Mouse (Mus musculus): Measurements from ENCODE around the gene Clip4. TPM values are rescaled to one million over a fixed set of nuclear protein-coding genes. Genes with fewer than 3 reads are reported as not detected.
A peak's percentile ranks its signal among the peaks of the same experiment; 100 is the strongest.
"Not testable (repeated sequence)": the region's sequence is repeated elsewhere in the genome, so short reads cannot be mapped to it uniquely, and the experiment has no call there.

Clip4 gene
- polyA plus RNA-seq (2015; fragmentation: Nextera tagmentation; extraction: Ambion mirVana) = 11.1 and 13.2 TPM in 2 replicates

DNA sequence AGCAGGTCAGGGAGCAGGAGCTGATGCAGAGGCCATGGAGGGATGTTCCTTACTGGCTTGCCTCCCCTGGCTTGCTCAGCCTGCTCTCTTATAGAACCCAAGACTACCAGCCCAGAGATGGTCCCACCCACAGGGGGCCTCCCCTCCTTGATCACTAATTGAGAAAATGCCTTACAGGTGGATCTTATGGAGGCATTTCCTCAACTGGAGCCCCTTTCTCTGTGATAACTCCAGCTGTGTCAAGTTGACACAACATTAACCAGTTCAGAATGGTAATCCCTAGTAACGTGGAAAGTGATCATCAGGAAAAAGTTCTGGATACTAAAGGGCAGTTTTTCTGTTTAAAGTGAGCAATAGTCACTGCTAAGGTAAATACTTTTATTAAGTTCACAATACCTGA lies at the start of gene Clip4:
Clip4 (plus strand) TSS at position 301 of the 400 bp plus-strand sequence.
- H3K4me2 ChIP-seq; H3K27me3 ChIP-seq; H3K36me3 ChIP-seq; H3K9ac ChIP-seq; ATAC-seq (ENCODE audit: low FRiP score); H3K4me3 ChIP-seq; H3K9me3 ChIP-seq; H3K27ac ChIP-seq: not testable (repeated sequence)
- peaks cover 10% of the 10 kb centered on the region; the same call in 1 of the 2 replicates for H3K4me1 ChIP-seq (replicated peaks)
- WGBS = 82% methylated on average over 1 of the region's 1 CpGs

DNA sequence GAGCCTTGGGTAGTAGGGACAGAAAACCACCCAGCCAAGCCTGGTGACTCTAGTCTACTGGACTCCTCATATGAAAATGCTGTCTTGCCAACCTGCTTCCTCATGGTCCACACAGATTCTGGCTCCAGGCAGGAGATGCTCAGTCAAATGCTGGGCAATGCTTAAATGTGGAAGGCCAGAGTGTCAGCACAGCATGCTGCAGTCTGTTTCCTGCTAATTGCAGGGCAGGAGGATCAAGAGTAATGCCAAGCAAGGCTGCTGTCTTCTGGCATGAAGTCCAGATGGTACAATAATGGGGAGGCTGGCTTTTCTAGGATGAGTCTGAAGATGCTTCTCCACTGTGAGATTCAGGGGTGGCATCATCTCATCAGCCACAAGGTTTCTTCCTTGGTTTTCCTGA lies 47.8 kb upstream of the Clip4 start:
- no peaks in the 10 kb centered on the region for H3K4me1 ChIP-seq (replicated peaks)
- no peak overlapping the region for H3K4me3 ChIP-seq
- H3K9ac ChIP-seq = no peak overlapping the region
- no peak overlapping the region for H3K27ac ChIP-seq
- H3K4me2 ChIP-seq = no peak overlapping the region
- no peaks in the 10 kb centered on the region for H3K36me3 ChIP-seq
- H3K9me3 ChIP-seq = no peaks in the 10 kb centered on the region
- no peak for ATAC-seq (ENCODE audit: low FRiP score)
- no peaks in the 10 kb centered on the region for H3K27me3 ChIP-seq

DNA sequence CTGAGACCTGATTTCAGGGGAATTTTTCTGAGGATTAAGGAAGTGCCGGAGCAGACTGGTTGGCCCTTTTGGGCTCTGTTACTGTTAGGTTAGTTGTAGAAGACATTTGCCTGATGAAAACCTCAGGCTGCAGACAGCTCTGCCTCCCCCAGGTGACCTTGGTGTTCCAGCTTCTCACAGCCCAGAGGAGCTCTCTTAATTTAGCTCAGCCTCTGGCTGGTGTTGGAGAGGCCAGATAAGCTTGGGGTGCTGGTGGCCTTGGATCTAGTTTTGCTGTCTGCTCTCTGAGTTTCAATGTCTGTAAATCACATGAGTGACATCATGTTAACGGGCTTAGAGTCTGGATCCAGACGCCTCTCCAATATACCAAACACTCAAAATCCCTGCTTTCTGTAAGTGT lies 47.3 kb upstream of the Clip4 start:
- H3K36me3 ChIP-seq = no peaks in the 10 kb centered on the region
- no peak overlapping the region for H3K4me3 ChIP-seq
- no peaks in the 10 kb centered on the region for H3K9me3 ChIP-seq
- ATAC-seq (ENCODE audit: low FRiP score) = no peak
- no peak overlapping the region for H3K9ac ChIP-seq
- H3K27ac ChIP-seq = no peak overlapping the region
- no peaks in the 10 kb centered on the region for H3K4me1 ChIP-seq (replicated peaks)
- H3K4me2 ChIP-seq = no peak overlapping the region
- H3K27me3 ChIP-seq = no peaks in the 10 kb centered on the region
- WGBS = 91% methylated on average over 3 of the region's 3 CpGs

DNA sequence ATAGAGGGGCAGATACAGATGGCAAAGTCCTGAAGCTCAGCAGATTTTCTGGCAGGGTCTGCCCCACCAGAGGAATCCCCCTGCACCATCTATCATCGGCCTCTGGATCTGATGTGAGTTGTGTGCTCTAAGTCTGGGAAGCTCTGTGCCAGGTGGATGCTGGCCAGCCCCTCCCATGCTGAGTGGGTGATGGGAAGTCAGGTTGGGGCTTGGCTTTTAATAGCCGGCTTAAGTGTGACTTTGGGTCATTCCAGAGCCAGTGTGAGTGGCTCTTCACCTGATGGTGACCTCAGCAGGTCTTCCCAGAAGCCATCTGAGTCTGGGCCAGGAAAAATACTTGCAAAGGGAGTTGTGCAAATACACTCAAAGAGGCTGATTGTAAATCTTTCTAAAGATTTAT lies 37.6 kb upstream of the Clip4 start:
- no peaks in the 10 kb centered on the region for H3K36me3 ChIP-seq
- H3K27me3 ChIP-seq = no peaks in the 10 kb centered on the region
- no peak overlapping the region for H3K4me2 ChIP-seq
- no peak overlapping the region for H3K9ac ChIP-seq
- peaks cover under 1% of the 10 kb centered on the region; the same call in 1 of the 2 replicates for H3K4me1 ChIP-seq (replicated peaks)
- H3K4me3 ChIP-seq = no peak overlapping the region
- 73% methylated on average over 2 of the region's 2 CpGs for WGBS
- no peak overlapping the region for H3K27ac ChIP-seq
- H3K9me3 ChIP-seq = no peaks in the 10 kb centered on the region
- no peak for ATAC-seq (ENCODE audit: low FRiP score)

DNA sequence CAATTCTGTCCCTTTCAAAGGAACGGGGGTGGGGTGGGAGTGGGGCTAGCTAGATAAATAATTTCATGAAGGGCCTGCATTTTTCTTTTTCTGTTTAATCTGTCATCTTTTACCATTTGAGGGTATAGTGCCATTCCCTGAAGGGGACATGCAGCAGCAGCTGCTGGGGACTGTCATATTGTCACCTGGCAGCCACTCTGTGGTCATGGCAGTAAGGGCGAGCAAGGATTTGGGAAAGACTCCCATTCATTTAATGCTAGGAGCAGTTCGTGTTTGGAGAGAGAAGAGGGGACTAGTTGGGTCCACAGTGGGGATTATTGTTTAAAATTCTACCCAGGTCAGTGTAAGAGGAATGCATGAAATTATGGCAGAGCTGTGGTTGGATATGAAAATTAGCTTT lies 31.8 kb upstream of the Clip4 start:
- Histone ChIP-seq H3K36me3 (no peaks in the 10 kb centered on the region), H3K27ac (no peak overlapping the region), H3K4me3 (no peak overlapping the region), H3K9ac (no peak overlapping the region), H3K4me1 (replicated peaks) (peaks cover 9% of the 10 kb centered on the region), H3K4me2 (no peak overlapping the region), H3K27me3 (no peaks in the 10 kb centered on the region), H3K9me3 (no peaks in the 10 kb centered on the region)
- ATAC-seq (ENCODE audit: low FRiP score) = no peak
- WGBS = 76% methylated on average over 3 of the region's 3 CpGs

DNA sequence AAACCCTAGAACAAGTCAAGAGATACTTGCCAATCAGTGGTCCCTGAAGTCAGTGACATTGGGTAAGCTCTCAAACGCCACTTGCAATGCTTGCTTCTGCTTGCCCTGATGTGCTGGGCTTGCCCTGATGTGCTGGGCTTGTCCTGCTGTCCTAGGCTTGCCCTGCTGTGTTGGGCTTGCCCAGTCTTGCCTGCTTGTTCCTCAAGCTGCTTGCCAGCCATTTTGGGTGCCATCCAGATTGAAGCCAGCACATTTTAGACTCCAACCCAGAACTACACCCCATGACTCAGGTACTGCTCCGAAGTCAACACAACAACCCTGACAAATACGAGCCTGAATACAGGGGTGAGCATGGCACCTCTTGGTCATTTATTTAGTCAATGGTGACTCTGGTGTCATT lies 26.1 kb upstream of the Clip4 start:
- ATAC-seq (ENCODE audit: low FRiP score) = no peak
- WGBS = 81% methylated on average over 3 of the region's 3 CpGs
- Histone ChIP-seq H3K27me3 (no peaks in the 10 kb centered on the region), H3K9me3 (no peaks in the 10 kb centered on the region), H3K27ac (no peak overlapping the region), H3K4me1 (replicated peaks) (peaks cover 6% of the 10 kb centered on the region; the same call in 1 of the 2 replicates), H3K36me3 (no peaks in the 10 kb centered on the region), H3K9ac (no peak overlapping the region), H3K4me2 (no peak overlapping the region), H3K4me3 (no peak overlapping the region)

DNA sequence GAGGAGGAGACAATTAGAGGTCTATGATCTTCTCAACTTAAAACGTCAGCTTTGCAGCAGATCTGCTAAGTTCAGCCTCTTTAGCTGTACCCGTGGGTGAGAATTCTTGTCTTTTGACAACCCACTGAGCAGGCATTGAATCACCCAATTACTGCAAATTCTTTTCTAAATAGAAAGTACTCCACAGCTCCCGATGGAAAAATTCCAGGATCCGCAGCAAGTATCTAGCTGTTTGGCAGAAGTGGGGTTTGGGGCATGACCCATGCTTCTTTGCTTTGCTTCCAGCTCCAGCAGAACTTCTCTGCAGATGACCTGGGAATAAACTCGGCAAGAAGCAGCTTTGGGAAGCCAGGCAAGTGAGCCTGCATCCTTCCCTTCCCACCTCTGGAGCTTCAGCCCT lies 25.3 kb upstream of the Clip4 start:
- WGBS = 30% methylated on average over 5 of the region's 5 CpGs
- Histone ChIP-seq H3K36me3 (no peaks in the 10 kb centered on the region), H3K9me3 (no peaks in the 10 kb centered on the region), H3K4me2 (no peak overlapping the region), H3K4me3 (no peak overlapping the region), H3K27me3 (no peaks in the 10 kb centered on the region), H3K27ac (no peak overlapping the region), H3K4me1 (replicated peaks) (peaks cover 6% of the 10 kb centered on the region), H3K9ac (no peak overlapping the region)
- no peak for ATAC-seq (ENCODE audit: low FRiP score)

DNA sequence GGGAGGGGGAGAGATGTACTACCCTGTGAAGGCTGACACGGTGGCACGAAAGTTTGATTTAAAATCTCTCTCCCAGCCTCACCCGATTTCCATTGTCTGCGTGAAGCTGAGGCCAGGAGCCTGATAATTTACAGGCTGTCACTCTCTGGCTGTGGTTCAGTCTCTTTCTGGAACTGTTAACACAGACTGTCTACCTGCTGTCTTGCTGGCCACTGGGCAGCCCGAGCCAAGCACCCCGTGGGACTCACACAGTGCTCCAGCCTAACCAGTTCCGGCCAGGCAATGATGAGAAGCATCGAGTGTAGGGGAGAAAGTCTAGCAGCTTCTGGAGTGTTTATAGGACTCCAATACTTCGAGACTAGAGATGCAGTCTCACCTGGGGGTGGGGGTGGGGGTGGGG lies 22.2 kb upstream of the Clip4 start:
- H3K36me3 ChIP-seq = no peaks in the 10 kb centered on the region
- peak; percentile 38; the same call in 1 of the 2 replicates for ATAC-seq (ENCODE audit: low FRiP score)
- peaks cover 6% of the 10 kb centered on the region for H3K4me1 ChIP-seq (replicated peaks)
- no peak overlapping the region for H3K27ac ChIP-seq
- no peak overlapping the region; the same call in 1 of the 2 replicates for H3K9ac ChIP-seq
- H3K4me3 ChIP-seq = no peak overlapping the region
- no peak overlapping the region for H3K4me2 ChIP-seq
- H3K27me3 ChIP-seq = no peaks in the 10 kb centered on the region
- no peaks in the 10 kb centered on the region for H3K9me3 ChIP-seq
- WGBS = 74% methylated on average over 9 of the region's 9 CpGs

DNA sequence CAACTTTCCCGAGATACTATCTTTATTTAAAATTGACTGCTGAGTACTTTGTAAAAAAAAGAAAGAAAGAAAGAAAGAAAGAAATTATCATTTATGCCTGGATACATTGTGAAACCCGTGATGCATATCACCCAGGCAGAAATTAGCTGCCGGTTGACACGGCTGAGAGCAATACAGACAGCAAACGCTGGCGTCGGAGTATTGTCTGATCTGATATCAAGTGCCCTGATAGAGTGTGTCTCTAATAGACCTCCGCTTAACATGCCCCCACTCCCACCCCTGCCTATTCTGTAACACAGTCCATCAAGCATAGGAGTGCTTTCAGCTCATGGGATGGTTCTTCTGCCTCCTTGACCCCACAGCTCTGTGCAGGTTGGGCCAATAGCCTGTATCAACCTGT lies 20.7 kb upstream of the Clip4 start:
- H3K9ac ChIP-seq = no peak overlapping the region
- WGBS = 53% methylated on average over 8 of the region's 8 CpGs
- H3K4me1 ChIP-seq (replicated peaks) = peaks cover 6% of the 10 kb centered on the region
- H3K4me3 ChIP-seq = no peak overlapping the region
- no peaks in the 10 kb centered on the region for H3K27me3 ChIP-seq
- H3K4me2 ChIP-seq = no peak overlapping the region
- ATAC-seq (ENCODE audit: low FRiP score) = no peak
- no peaks in the 10 kb centered on the region for H3K9me3 ChIP-seq
- H3K27ac ChIP-seq = no peak overlapping the region
- no peaks in the 10 kb centered on the region for H3K36me3 ChIP-seq

DNA sequence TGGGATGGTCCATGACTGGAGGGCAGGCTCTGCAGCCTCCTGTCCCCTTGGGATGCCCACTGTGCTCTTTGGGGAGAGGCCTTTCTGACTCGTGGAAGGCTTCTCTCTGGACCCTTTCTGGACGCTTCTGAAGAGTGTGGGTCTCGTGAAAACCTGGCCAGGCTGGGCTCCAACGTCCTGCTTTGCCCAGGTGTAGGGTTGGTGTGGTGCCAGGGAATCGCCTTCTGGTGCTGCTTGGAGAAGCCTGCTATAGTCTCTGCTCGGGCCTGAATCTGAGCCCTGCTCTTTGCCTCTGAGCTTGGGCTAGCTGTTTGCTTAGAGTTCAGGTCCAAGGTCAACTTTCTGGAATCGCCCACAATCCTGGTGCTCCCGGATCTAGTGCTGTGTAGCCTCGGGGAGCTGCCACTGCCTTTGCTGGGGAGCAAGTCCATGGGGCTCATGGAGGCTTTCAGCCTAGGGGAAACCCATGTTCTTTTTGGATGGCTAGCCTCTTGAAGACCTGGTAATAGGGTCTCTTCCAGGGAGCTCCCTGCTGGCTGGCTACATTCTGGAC lies 18.6 kb upstream of the Clip4 start:
- Histone ChIP-seq H3K36me3 (no peaks in the 10 kb centered on the region), H3K4me3 (no peak overlapping the region), H3K4me1 (replicated peaks) (peaks cover 6% of the 10 kb centered on the region), H3K9ac (no peak overlapping the region), H3K9me3 (no peaks in the 10 kb centered on the region), H3K27me3 (no peaks in the 10 kb centered on the region), H3K4me2 (no peak overlapping the region), H3K27ac (no peak overlapping the region)
- 88% methylated on average over 9 of the region's 9 CpGs for WGBS
- ATAC-seq (ENCODE audit: low FRiP score) = no peak

DNA sequence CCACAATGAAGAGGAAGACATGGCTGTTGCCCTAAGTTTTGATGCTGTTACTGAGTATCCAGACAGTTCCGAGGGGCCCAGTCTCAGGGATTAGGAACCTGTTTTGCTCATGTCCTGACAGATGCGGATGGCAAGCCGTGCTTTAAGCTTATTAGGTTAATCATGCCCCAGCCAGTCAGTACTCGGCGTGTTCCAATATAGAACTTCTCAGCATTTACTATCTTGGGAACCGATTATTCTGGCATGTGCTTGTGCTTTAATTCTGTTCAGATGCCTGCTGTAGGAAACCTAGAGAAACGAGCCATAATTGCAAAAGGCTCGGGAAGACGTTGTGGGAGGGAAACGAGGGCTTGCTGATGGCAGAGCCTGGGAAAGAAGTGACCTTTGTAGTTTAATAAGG lies 15.4 kb upstream of the Clip4 start, which contains the start of gene Pcare:
Pcare (minus strand) TSS at position 64 of the 400 bp plus-strand sequence.
- H3K4me2 ChIP-seq = no peak within 1 kb of the TSS
- H3K27me3 ChIP-seq = no peaks in the 10 kb centered on the region
- WGBS = 81% methylated on average over 10 of the region's 10 CpGs
- no peak within 1 kb of the TSS for H3K4me3 ChIP-seq
- H3K27ac ChIP-seq = no peak within 1 kb of the TSS
- ATAC-seq (ENCODE audit: low FRiP score) = no peak
- no peaks in the 10 kb centered on the region; the same call in 1 of the 2 replicates for H3K4me1 ChIP-seq (replicated peaks)
- H3K36me3 ChIP-seq = no peaks in the 10 kb centered on the region
- no peaks in the 10 kb centered on the region for H3K9me3 ChIP-seq
- no peak within 1 kb of the TSS for H3K9ac ChIP-seq

DNA sequence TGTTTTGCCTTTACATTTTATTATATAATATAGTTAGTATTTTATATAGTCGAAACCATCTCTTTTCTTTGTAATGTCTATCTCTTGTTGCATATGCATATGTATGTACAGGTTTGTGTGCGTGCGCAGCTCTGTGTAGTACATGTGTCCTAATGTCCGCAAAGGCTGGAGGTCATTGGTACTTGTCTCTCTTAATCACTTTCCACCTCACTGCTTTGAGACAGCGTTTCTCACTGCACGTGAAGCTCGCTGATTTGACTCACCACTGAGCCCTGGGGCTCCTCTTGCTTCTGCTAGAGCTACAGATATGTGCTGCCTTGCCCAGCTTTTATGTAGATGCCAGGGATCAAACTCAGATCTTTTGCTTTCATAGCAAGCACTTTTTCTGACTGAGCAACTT lies 7.7 kb upstream of the Clip4 start:
- Histone ChIP-seq H3K4me2 (no peak overlapping the region), H3K36me3 (no peaks in the 10 kb centered on the region), H3K4me1 (replicated peaks) (no peaks in the 10 kb centered on the region), H3K9me3 (no peaks in the 10 kb centered on the region), H3K4me3 (no peak overlapping the region), H3K9ac (no peak overlapping the region), H3K27me3 (no peaks in the 10 kb centered on the region), H3K27ac (no peak overlapping the region)
- 72% methylated on average over 7 of the region's 7 CpGs for whole genome bisulfite sequencing
- ATAC-seq (ENCODE audit: low FRiP score) = no peak

DNA sequence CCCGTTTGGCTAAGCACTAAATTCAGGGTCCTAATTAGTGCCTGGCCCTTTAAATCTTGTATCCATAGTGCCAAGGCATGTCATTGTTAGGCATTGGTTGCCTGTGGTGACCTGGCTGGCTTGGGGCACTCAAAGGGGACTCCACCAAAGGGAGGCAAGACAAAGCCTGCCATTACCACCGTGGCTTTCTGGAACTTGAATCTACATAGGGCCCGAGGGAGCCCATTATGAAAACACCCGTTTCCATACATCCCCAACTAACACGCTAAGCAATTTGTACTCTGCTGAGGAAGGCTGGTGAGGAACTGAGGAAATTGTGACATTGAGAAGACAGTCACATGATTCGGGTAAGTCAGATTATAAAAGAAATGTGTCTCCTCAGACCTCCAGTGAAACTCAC lies 1.3 kb downstream of the Clip4 start:
- WGBS = 14% methylated on average over 6 of the region's 6 CpGs
- ATAC-seq (ENCODE audit: low FRiP score) = peak; percentile 76
- no peak overlapping the region for H3K4me3 ChIP-seq
- H3K27me3 ChIP-seq = no peaks in the 10 kb centered on the region
- no peak overlapping the region for H3K9ac ChIP-seq
- peaks cover 10% of the 10 kb centered on the region; the same call in 1 of the 2 replicates for H3K4me1 ChIP-seq (replicated peaks)
- H3K4me2 ChIP-seq = peak overlapping the region; percentile 25; the same call in 1 of the 2 replicates
- no peaks in the 10 kb centered on the region for H3K9me3 ChIP-seq
- H3K27ac ChIP-seq = no peak overlapping the region
- no peaks in the 10 kb centered on the region for H3K36me3 ChIP-seq
